In the genomic region with DNA sequence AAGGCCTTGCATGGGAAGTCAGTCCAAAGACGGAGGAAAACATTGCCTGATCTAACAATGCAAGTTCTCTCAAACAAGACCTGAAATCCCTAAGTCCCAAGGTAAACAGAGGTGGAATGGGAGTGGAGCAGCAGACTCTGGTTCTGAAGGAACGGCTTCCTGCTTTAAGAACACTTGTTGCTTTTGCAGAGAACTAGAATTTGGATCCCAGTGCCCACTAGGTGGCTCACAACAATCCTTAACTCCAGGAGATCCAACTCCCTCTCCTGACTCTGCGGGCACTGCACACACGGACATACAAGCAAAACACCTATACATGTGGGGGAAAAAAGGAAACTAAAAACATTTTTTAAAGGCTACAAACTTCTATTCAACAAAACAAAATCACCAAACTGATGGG, we compare ENCODE assay signal across 14 mouse cellular contexts. TPM values are rescaled to one million over a fixed set of nuclear protein-coding genes. Genes with fewer than 3 reads are reported as not detected.
DNase-seq lines count a peak whose midpoint lies in the region; ATAC-seq and TF ChIP-seq lines count a peak whose summit lies in the region.
"Had no signal": no experiment of that assay in that cellular context is flagged by ENCODE, and none has a peak within 500 bp of the region (broad histone marks: within the 10 kb centered on the region; RNA-seq: fewer than 3 reads in every experiment).

No protein-coding gene starts in this region.

- H3K4me2 ChIP-seq in liver, postnatal 0 days (ENCODE audit: low read depth, low read length) = no peak overlapping the region
- H3K4me2 ChIP-seq in forebrain, embryonic 16.5 days (ENCODE audit: low read length) = no peak overlapping the region
- H3K4me2 ChIP-seq: hindbrain, embryonic 15.5 days had no signal

- no peak overlapping the region for H3K4me3 ChIP-seq in liver, postnatal 0 days (ENCODE audit: low read depth, low read length)
- no peak overlapping the region for H3K4me3 ChIP-seq in forebrain, embryonic 16.5 days (replicated peaks; ENCODE audit: low read length)
- H3K4me3 ChIP-seq: heart, embryonic 10.5 days; hindbrain, embryonic 15.5 days had no signal

- DNase-seq in frontal cortex, postnatal 10 days (ENCODE audit: low spot score in 2 of 2) = no peak
- DNase-seq in liver, postnatal 0 days = no peak
- DNase-seq in liver = no peak
- DNase-seq in ES-CJ7 (ENCODE audit: low read depth, low spot score) = peak; percentile 78
- peak; percentile 24 for DNase-seq in kidney, postnatal 10 days
- DNase-seq in urinary bladder, adult 2 months (ENCODE audit: low spot score) = no peak
- DNase-seq: adrenal gland, adult 8-10 months; cerebellum, adult 9-10 months had no signal

- H3K36me3 ChIP-seq in liver, postnatal 0 days (replicated peaks; ENCODE audit: insufficient read depth, low read length) = no peaks in the 10 kb centered on the region
- no peaks in the 10 kb centered on the region for H3K36me3 ChIP-seq in forebrain, embryonic 16.5 days (ENCODE audit: control insufficient read depth, insufficient read depth)
- H3K36me3 ChIP-seq: heart, embryonic 10.5 days; hindbrain, embryonic 15.5 days had no signal

- no peak overlapping the region for H3K27ac ChIP-seq in liver, postnatal 0 days (ENCODE audit: low read depth)
- H3K27ac ChIP-seq in forebrain, embryonic 16.5 days (ENCODE audit: low read length) = no peak overlapping the region
- H3K27ac ChIP-seq: heart, embryonic 10.5 days; hindbrain, embryonic 15.5 days had no signal

- H3K4me1 ChIP-seq in liver, postnatal 0 days (ENCODE audit: insufficient read depth) = 0 out of 2 replicates have a peak, but pooled peaks cover 3% of the 10 kb centered on the region
- peaks cover 3% of the 10 kb centered on the region; the same call in 1 of the 2 replicates for H3K4me1 ChIP-seq in forebrain, embryonic 16.5 days (replicated peaks; ENCODE audit: control insufficient read depth, insufficient read depth, low read length)

- H3K9ac ChIP-seq in liver, postnatal 0 days (replicated peaks) = no peak overlapping the region
- no peak overlapping the region for H3K9ac ChIP-seq in forebrain, embryonic 16.5 days (replicated peaks; ENCODE audit: low read depth, low read length)
- H3K9ac ChIP-seq: hindbrain, embryonic 15.5 days had no signal

- 52% methylated on average over 4 of the region's 4 CpGs for WGBS in liver, postnatal 0 days (ENCODE audit: insufficient replicate concordance)
- WGBS in forebrain, embryonic 16.5 days = 47% methylated on average over 4 of the region's 4 CpGs

- peak; percentile 82 for ATAC-seq in frontal cortex, adult (ENCODE audit: low TSS enrichment)
- no peak for ATAC-seq in liver, postnatal 0 days
- ATAC-seq in forebrain, embryonic 16.5 days = no peak

- H3K27me3 ChIP-seq in liver, postnatal 0 days (ENCODE audit: insufficient read depth, low read length) = no peaks in the 10 kb centered on the region
- H3K27me3 ChIP-seq in forebrain, embryonic 16.5 days (replicated peaks; ENCODE audit: control insufficient read depth, insufficient read depth, low read length) = no peaks in the 10 kb centered on the region
- H3K27me3 ChIP-seq: hindbrain, embryonic 15.5 days had no signal

- no peak for TF ChIP-seq EP300 in liver, postnatal 0 days (IDR thresholded peaks at IDR 0.05; ENCODE audit: low read depth)

- H3K9me3 ChIP-seq in liver, postnatal 0 days (ENCODE audit: low read length) = no peaks in the 10 kb centered on the region
- H3K9me3 ChIP-seq in forebrain, embryonic 16.5 days (ENCODE audit: control insufficient read depth, low read length) = no peaks in the 10 kb centered on the region
- H3K9me3 ChIP-seq: heart, embryonic 10.5 days; hindbrain, embryonic 15.5 days had no signal

- TF ChIP-seq CTCF in liver, postnatal 0 days (IDR thresholded peaks at IDR 0.05; ENCODE audit: low read depth) = peak; percentile 19; the same call in 1 of the 2 replicates

RNA-seq across cellular contexts. Expression of a gene that starts 16.7 kb away (rescaled TPM):
- not detected in 2 replicates for polyA plus RNA-seq in liver, postnatal 0 days (2015; fragmentation: Nextera tagmentation; extraction: Ambion mirVana)
- polyA plus RNA-seq in forebrain, embryonic 16.5 days (2015; fragmentation: Nextera tagmentation; extraction: Ambion mirVana) = not detected in 2 replicates
- not detected in 2 replicates for polyA plus RNA-seq in urinary bladder, adult 2 months (2012; rRNA removed)
- polyA plus RNA-seq: heart, embryonic 10.5 days; hindbrain, embryonic 15.5 days; liver, embryonic 16.5 days; stomach, embryonic 16.5 days had no signal

RNA-seq across cellular contexts. Expression of a gene that starts 28.6 kb away (rescaled TPM):
- polyA plus RNA-seq in liver, postnatal 0 days (2015; fragmentation: Nextera tagmentation; extraction: Ambion mirVana) = not detected in 2 replicates
- not detected in 2 replicates for polyA plus RNA-seq in forebrain, embryonic 16.5 days (2015; fragmentation: Nextera tagmentation; extraction: Ambion mirVana)
- not detected in 2 replicates for polyA plus RNA-seq in urinary bladder, adult 2 months (2012; rRNA removed)
- polyA plus RNA-seq: heart, embryonic 10.5 days; hindbrain, embryonic 15.5 days; liver, embryonic 16.5 days; stomach, embryonic 16.5 days had no signal

RNA-seq across cellular contexts. Expression of a gene that starts 33.0 kb away (rescaled TPM):
- 0.52 and 0.53 TPM in 2 replicates for polyA plus RNA-seq in liver, postnatal 0 days (2015; fragmentation: Nextera tagmentation; extraction: Ambion mirVana)
- 0.39 and 0.61 TPM in 2 replicates for polyA plus RNA-seq in forebrain, embryonic 16.5 days (2015; fragmentation: Nextera tagmentation; extraction: Ambion mirVana)
- polyA plus RNA-seq in urinary bladder, adult 2 months (2012; rRNA removed) = 66.4 and 92.8 TPM in 2 replicates

Comparison
In these comparisons a context has a peak if more than half of its experiments do, and no peak if none do; other contexts are left out.
1. DNase-seq: peak in ES-CJ7 (single experiment) and kidney, postnatal 10 days (single experiment); none in frontal cortex, postnatal 10 days (0 of 2), liver, postnatal 0 days (single experiment), liver (single experiment) and urinary bladder, adult 2 months (single experiment).
2. RNA of a gene that starts 33.0 kb away (polyA plus RNA-seq): 66.4 to 92.8 TPM in urinary bladder, adult 2 months; 0.39 to 0.61 TPM in forebrain, embryonic 16.5 days and 0.52 to 0.53 TPM in liver, postnatal 0 days; every median in the first group is over 10 times any median in the second.